Mouse (Mus musculus) brain, embryonic 18.5 days (tissue): ENCODE measurements around the gene Cnot10.

Experiments
- DNase-seq: peaks from one replicate; pipeline ENCODE4 v3.0.0-alpha.2; 2012; ENCODE audit warnings: low read depth, low spot score

Cnot10 gene

GRCm38 (mm10) chr9:114549117-114549516 lies 90.9 kb downstream of the Cnot10 start:
- no peak for DNase-seq

GRCm38 (mm10) chr9:114548496-114548895 lies 91.5 kb downstream of the Cnot10 start:
- no peak for DNase-seq

GRCm38 (mm10) chr9:114547643-114548077 lies 92.3 kb downstream of the Cnot10 start:
- no peak for DNase-seq

DNA sequence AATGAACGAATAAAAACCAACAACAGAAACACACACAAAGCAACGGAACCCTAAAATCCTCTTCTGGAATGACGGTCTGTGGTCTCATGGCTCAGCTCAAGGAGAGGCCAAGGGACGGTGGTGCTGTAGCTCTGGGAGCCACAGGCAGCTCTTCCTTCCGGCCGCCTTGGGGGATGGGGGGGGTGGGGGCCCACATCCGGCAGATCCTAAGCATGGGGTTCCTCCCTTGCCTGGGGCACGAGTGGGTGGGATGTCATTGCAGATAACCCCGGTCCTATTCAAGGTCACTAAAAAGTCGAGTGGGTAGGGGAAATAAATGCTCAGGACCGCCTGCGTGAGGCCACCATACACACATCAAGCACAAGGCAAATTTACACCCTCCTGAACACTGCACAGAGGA lies 93.2 kb downstream of the Cnot10 start:
- DNase-seq, result no peak

DNA sequence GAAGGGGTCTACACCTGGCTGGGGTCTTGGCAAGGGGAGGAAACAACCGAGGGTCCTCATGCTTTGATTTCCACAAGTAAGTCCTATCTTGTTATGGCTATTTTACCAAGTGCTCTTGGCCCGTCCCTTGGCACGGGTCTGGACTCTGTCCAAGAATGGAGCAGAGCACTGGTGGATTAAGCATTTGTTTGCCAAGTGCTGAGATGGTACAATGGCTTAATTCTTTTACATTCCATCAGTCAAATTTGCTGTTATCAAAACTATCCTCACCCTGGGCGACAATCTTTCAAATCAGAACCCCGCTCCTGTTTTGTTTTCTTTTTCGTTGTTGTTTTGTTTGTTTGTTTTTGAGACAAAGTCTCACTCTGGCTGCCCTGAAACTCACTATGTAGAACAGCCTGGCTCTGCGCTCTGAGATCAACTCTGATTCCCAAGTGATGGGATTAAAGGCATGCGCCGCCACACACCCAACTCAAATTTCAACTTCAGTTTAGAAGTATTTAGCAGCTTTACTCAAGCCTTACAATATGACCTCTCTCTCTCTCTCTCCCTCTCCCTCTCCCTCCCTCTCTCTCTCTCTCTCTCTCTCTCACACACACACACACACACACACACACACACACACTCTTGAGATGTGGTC lies 95.1 kb downstream of the Cnot10 start:
- no peak for DNase-seq

GRCm38 (mm10) chr9:114543882-114544753 lies 95.9 kb downstream of the Cnot10 start:
- DNase-seq, result no peak

- DNase-seq, result no peak
Measured at GRCm38 (mm10) chr9:114541279-114541741, 98.7 kb downstream of the Cnot10 start.

- DNase-seq, result no peak
Measured at GRCm38 (mm10) chr9:114538996-114539563, 100.9 kb downstream of the Cnot10 start.

DNA sequence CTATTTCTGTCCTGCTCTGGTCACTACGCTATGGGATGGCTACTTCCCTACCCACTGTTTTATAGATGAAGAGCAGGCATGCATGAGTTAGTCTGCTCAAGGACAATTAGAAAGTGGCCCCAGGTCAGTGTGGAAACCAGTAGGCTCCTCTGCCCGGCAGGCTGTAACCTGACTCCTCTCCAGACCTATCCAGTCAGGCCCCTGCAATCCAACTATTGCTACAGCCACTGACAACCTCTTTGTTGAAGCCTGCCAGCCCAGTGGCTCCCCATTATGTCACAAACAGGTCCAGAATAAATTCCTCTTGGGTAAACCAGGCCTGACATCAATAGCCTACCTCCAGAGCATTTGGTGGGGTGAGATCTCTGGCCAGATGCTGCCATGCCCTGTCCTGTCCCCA lies 103.4 kb downstream of the Cnot10 start:
- no peak for DNase-seq
